Mouse (Mus musculus) heart, embryonic 13.5 days (tissue): Measurements from ENCODE around the gene 1700001F09Rik. TPM values are rescaled to one million over a fixed set of nuclear protein-coding genes. Genes with fewer than 3 reads are reported as not detected.
"Not testable (repeated sequence)": the region's sequence is repeated elsewhere in the genome, so short reads cannot be mapped to it uniquely, and the experiment has no call there.

ENCODE experiments used
- ATAC-seq: fragments of 200-750 bp; cut with Nextera tagmentation; 2 replicates; pipeline ENCODE4 v1.8.0; 2017; ENCODE audit warnings: moderate TSS enrichment; ENCODE audit not compliant: insufficient number of reproducible peaks, low FRiP score, low TSS enrichment; ENCODE audit errors: extremely low read depth
- H3K27ac ChIP-seq: fragments of 300-500 bp; sonication (generic); replicated peaks from 2 replicates; pipeline ENCODE4 v1.5.1; 2015; ENCODE audit warnings: moderate library complexity, mild to moderate bottlenecking, inconsistent platforms
- H3K27me3 ChIP-seq: fragments of 300-500 bp; sonication (generic); replicated peaks from 2 replicates; pipeline ENCODE4 v1.6.1; 2015; ENCODE audit warnings: mild to moderate bottlenecking, inconsistent platforms
- H3K36me3 ChIP-seq: fragments of 300-500 bp; sonication (generic); 2 replicates; pipeline ENCODE4 v1.6.1; 2015; ENCODE audit warnings: mild to moderate bottlenecking, inconsistent platforms
- H3K4me1 ChIP-seq: fragments of 300-500 bp; sonication (generic); 2 replicates; pipeline ENCODE4 v1.6.1; 2015; ENCODE audit warnings: inconsistent platforms
- H3K4me2 ChIP-seq: fragments of 300-500 bp; sonication (generic); 2 replicates; pipeline ENCODE4 v1.6.1; 2015; ENCODE audit warnings: inconsistent platforms, mild to moderate bottlenecking, moderate library complexity
- H3K4me3 ChIP-seq: fragments of 300-500 bp; sonication (generic); 2 replicates; pipeline ENCODE4 v1.5.1; 2015; ENCODE audit warnings: moderate library complexity, mild to moderate bottlenecking, inconsistent platforms
- H3K9ac ChIP-seq: fragments of 300-500 bp; sonication (generic); 2 replicates; pipeline ENCODE4 v1.6.1; 2015; ENCODE audit warnings: inconsistent platforms, mild to moderate bottlenecking, moderate library complexity
- H3K9me3 ChIP-seq: fragments of 300-500 bp; sonication (generic); 2 replicates; pipeline ENCODE4 v1.6.1; 2016; ENCODE audit warnings: inconsistent platforms
- WGBS: fragments of 180-500 bp; shearing (Covaris S2); methylation state at CpG from one replicate; pipeline ENCODE4 v1.1.7; 2015; ENCODE audit warnings: mixed read lengths; 5-methylcytosine and 5-hydroxymethylcytosine counted together
- polyA plus RNA-seq: library from polyadenylated mRNA; unstranded; fragments of >200 nt; fragmentation: Nextera tagmentation; extraction: Ambion mirVana; gene quantifications from 2 replicates; pipeline ENCODE4 v1.2.1, GENCODE M21; 2015

1700001F09Rik gene
- polyA plus RNA-seq: not detected in 2 replicates

GRCm38 (mm10) chr14:43347711-43348110 lies at the start of gene 1700001F09Rik:
1700001F09Rik (minus strand) TSS chr14:43347811.
- H3K27me3 ChIP-seq, H3K36me3 ChIP-seq, ATAC-seq, H3K9me3 ChIP-seq, H3K27ac ChIP-seq, H3K4me1 ChIP-seq, H3K4me2 ChIP-seq, H3K4me3 ChIP-seq, H3K9ac ChIP-seq: not testable (repeated sequence)

GRCm38 (mm10) chr14:43361713-43362112 lies 14.1 kb upstream of the 1700001F09Rik start:
- H3K9me3 ChIP-seq, H3K4me3 ChIP-seq, H3K4me2 ChIP-seq, H3K9ac ChIP-seq, H3K27ac ChIP-seq, H3K4me1 ChIP-seq, ATAC-seq, H3K36me3 ChIP-seq, H3K27me3 ChIP-seq: not testable (repeated sequence)
- WGBS: 77% methylated on average over 11 of the region's 11 CpGs

- not testable (repeated sequence) for H3K4me1 ChIP-seq, H3K4me2 ChIP-seq, H3K27me3 ChIP-seq, H3K4me3 ChIP-seq, H3K9me3 ChIP-seq, ATAC-seq, H3K9ac ChIP-seq, H3K36me3 ChIP-seq, H3K27ac ChIP-seq
- WGBS: 70% methylated on average over 1 of the region's 1 CpGs
These were observed 11.6 kb upstream of the 1700001F09Rik start for GRCm38 (mm10) chr14:43359246-43359645.

- H3K4me2 ChIP-seq, ATAC-seq, H3K27me3 ChIP-seq, H3K9ac ChIP-seq, H3K4me1 ChIP-seq, H3K36me3 ChIP-seq, H3K4me3 ChIP-seq, H3K27ac ChIP-seq, H3K9me3 ChIP-seq: not testable (repeated sequence)
These were observed 9.9 kb upstream of the 1700001F09Rik start for GRCm38 (mm10) chr14:43357496-43357895.

GRCm38 (mm10) chr14:43352944-43353343 lies 5.3 kb upstream of the 1700001F09Rik start:
- H3K4me1 ChIP-seq, ATAC-seq, H3K4me2 ChIP-seq, H3K27me3 ChIP-seq, H3K9me3 ChIP-seq, H3K4me3 ChIP-seq, H3K27ac ChIP-seq, H3K36me3 ChIP-seq, H3K9ac ChIP-seq: not testable (repeated sequence)
- WGBS: 73% methylated on average over 1 of the region's 2 CpGs

GRCm38 (mm10) chr14:43337646-43338045 lies 10.0 kb downstream of the 1700001F09Rik start:
- ATAC-seq: not testable (repeated sequence)
- WGBS: 64% methylated on average over 1 of the region's 1 CpGs

GRCm38 (mm10) chr14:43331362-43331880 lies 16.2 kb downstream of the 1700001F09Rik start:
- WGBS: 82% methylated on average over 11 of the region's 11 CpGs
- not testable (repeated sequence) for H3K4me2 ChIP-seq, H3K27me3 ChIP-seq, H3K9ac ChIP-seq, ATAC-seq, H3K9me3 ChIP-seq, H3K4me3 ChIP-seq, H3K27ac ChIP-seq, H3K36me3 ChIP-seq, H3K4me1 ChIP-seq

More at GRCm38 (mm10) chr14:43337646-43338045, 10.0 kb downstream of the 1700001F09Rik start:
- H3K27ac ChIP-seq, H3K9ac ChIP-seq, H3K36me3 ChIP-seq, H3K4me2 ChIP-seq, H3K9me3 ChIP-seq, H3K4me3 ChIP-seq, H3K27me3 ChIP-seq, H3K4me1 ChIP-seq: not testable (repeated sequence)

GRCm38 (mm10) chr14:43328603-43329002 lies 19.0 kb downstream of the 1700001F09Rik start:
- H3K27me3 ChIP-seq, H3K36me3 ChIP-seq, H3K4me1 ChIP-seq, H3K27ac ChIP-seq, ATAC-seq, H3K9me3 ChIP-seq, H3K4me3 ChIP-seq, H3K9ac ChIP-seq, H3K4me2 ChIP-seq: not testable (repeated sequence)
- WGBS: 42% methylated on average over 2 of the region's 2 CpGs

- not testable (repeated sequence) for H3K9me3 ChIP-seq, H3K9ac ChIP-seq, H3K4me1 ChIP-seq, H3K4me3 ChIP-seq, ATAC-seq, H3K4me2 ChIP-seq, H3K27ac ChIP-seq, H3K36me3 ChIP-seq, H3K27me3 ChIP-seq
These were observed 28.1 kb downstream of the 1700001F09Rik start for GRCm38 (mm10) chr14:43319516-43319915.

GRCm38 (mm10) chr14:43293503-43293902 lies 54.1 kb downstream of the 1700001F09Rik start, which contains the start of gene Gm8127:
Gm8127 (minus strand) TSS chr14:43293832.
- H3K9me3 ChIP-seq, H3K4me3 ChIP-seq, H3K27ac ChIP-seq, H3K4me1 ChIP-seq, H3K4me2 ChIP-seq, H3K27me3 ChIP-seq, ATAC-seq, H3K9ac ChIP-seq, H3K36me3 ChIP-seq: not testable (repeated sequence)
- 56% methylated on average over 3 of the region's 3 CpGs for WGBS
